Mouse (Mus musculus) brain, adult 2 months (tissue): ENCODE data around the gene Btla.
A peak's percentile ranks its signal among the peaks of the same experiment; 100 is the strongest.

Experiments
- DNase-seq: peaks from one replicate; pipeline ENCODE4 v3.0.0; 2011; ENCODE audit warnings: low read depth, low spot score

Btla gene

DNA sequence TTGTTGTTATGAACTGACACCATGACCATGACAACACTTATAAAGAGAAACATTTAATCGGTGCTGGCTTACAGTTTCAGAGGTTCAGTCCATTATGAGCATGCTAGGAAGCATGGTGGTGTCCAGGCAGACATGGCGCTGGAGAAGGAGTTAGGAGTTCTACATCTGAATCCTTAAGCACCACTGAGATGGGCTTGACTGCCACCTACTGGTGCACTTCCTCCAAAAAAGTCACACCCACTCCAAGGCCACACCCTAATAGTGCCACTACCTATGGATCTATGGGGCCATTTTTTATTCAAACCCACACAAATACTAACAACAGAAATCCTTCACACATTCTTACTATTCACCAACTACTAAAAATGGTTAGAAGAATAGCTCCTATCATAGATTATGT is 35.5 kb downstream of the Btla start:
- DNase-seq: peak; percentile 12

- no peak for DNase-seq
These were observed 37.2 kb downstream of the Btla start for GRCm38 (mm10) chr16:45261321-45261720.

DNA sequence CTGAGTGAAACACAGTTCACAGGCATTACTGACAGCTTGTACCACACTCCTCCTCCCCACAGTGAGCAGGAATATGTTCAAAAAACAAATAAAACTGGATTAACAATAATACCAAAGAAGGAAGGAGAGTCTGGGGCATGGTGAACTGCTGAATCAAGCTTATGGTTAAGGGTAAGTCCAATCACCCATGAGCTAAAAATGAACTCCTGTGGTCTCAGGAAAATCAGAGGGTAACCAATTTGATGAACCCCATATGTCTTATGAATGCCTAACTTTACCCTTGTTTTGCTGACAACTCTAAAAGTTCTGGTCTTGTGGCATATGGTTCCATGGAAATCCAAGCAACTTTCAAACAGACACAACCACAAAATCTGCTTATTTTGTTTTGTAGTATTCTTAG is 37.9 kb downstream of the Btla start:
- DNase-seq: no peak

DNA sequence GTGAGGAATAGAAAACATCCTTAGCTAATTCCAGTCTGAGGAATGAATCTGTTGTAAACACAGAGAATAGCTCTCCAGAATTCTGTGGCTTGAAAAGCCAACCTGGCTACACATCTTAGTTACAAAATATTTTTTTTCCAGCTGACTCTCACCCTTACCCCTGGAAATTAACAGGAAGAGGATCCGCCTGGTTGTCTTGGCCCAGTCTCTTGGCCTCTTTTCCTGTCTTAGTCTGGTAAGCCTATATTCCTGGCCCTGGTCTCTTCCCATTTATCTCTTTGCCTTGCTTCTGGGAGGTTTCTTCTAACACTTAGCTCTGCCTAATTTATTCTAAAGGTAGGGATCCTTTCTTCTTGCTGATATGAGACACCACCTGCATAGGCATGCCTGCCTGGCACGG is 45.8 kb downstream of the Btla start:
- no peak for DNase-seq

GRCm38 (mm10) chr16:45283093-45283492 is 59.0 kb downstream of the Btla start:
- DNase-seq: no peak

DNA sequence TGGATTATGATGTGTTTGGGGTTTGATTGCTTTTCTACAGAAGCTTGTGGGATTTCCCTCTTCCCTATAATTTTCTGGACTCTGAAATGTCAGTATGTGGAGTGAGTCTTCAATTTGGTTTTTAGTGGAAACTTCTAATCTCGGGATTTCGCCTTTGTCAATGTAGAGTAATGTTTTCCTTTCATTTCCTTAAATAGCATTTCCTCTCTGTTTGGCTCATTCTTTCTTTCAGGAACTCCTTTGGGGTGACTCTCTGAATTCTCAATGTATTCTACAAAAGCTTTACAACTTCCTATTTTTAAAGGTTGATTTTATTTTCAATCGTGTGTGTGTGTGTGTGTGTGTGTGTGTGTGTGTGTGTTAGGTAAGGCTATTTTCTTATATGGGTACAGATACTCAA is 73.7 kb downstream of the Btla start:
- no peak for DNase-seq
